Mouse (Mus musculus): ENCODE results near the gene Kcp.

- TF ChIP-seq CTCF (IDR thresholded peaks at IDR 0.05; ENCODE audit: low read depth) (no peak), EP300 (optimal IDR thresholded peaks at IDR 0.05) (no peak)
These were observed 79.6 kb downstream of the Kcp start for GRCm38 (mm10) chr6:29428171-29428570.
